Mouse (Mus musculus) gastrocnemius, adult 18-20 months (tissue): Measurements from ENCODE around the gene 6430550D23Rik. TPM values are rescaled to one million over a fixed set of nuclear protein-coding genes. Genes with fewer than 3 reads are reported as not detected.

Source experiments
- total RNA-seq, 2 experiments: library from RNA; stranded (reverse); gene quantifications; 2 replicates each; pipeline ENCODE4 v1.2.3; 2021

6430550D23Rik gene
- total RNA-seq, 2 experiments from 2014 or later = 0.12 to 0.41 TPM

Other genes with a start within 250 kb of the 6430550D23Rik start
- not detected for gene Mmp24, start 232.6 kb downstream of the 6430550D23Rik start, total RNA-seq
- 10 to 100 TPM; 27.8 to 29.5 TPM for gene BC029722, start 188.6 kb downstream of the 6430550D23Rik start, total RNA-seq
- 10 to 100 TPM; 43.4 to 45.4 TPM for gene Eif6, start 181.1 kb downstream of the 6430550D23Rik start, total RNA-seq
- not detected for gene Fam83c, start 173.1 kb downstream of the 6430550D23Rik start, total RNA-seq
- gene Uqcc1, start 77.7 kb downstream of the 6430550D23Rik start, total RNA-seq = 100 to 1,000 TPM; 155 to 182 TPM
- gene Gm15557, start 67.2 kb downstream of the 6430550D23Rik start, total RNA-seq = not detected
- gene Gdf5, start 62.6 kb downstream of the 6430550D23Rik start, total RNA-seq = under 1 TPM in 1 of 2 experiments, not detected in 1; 0.38 TPM
- 1 to 10 TPM; 2.7 TPM for gene Cep250, start 51.5 kb downstream of the 6430550D23Rik start, total RNA-seq
- gene Ergic3, start 68 bp upstream of the 6430550D23Rik start, total RNA-seq = 10 to 100 TPM; 52.9 to 53.0 TPM
- not detected for gene Fer1l4, start 45.0 kb upstream of the 6430550D23Rik start, total RNA-seq
- gene Spag4, start 57.2 kb upstream of the 6430550D23Rik start, total RNA-seq = under 1 TPM; 0.36 to 0.91 TPM
- gene Cpne1, start 104.0 kb upstream of the 6430550D23Rik start, total RNA-seq = 1 to 10 TPM; 7.4 to 9.5 TPM
- gene Rbm12, start 104.0 kb upstream of the 6430550D23Rik start, total RNA-seq = 1 to 10 TPM; 5.5 to 7.0 TPM
- gene Gm28036, start 119.1 kb upstream of the 6430550D23Rik start, total RNA-seq = 1 to 10 TPM; 3.0 to 5.8 TPM
- gene Romo1, start 136.1 kb upstream of the 6430550D23Rik start, total RNA-seq = 100 to 1,000 TPM; 246 to 250 TPM
- gene Nfs1, start 136.2 kb upstream of the 6430550D23Rik start, total RNA-seq = 10 to 100 TPM; 75.7 to 77.7 TPM
- 100 to 1,000 TPM in 1 of 2 experiments, 10 to 100 TPM in 1; 89.8 to 104 TPM for gene Rbm39, start 172.3 kb upstream of the 6430550D23Rik start, total RNA-seq
- gene Phf20, start 188.5 kb upstream of the 6430550D23Rik start, total RNA-seq = 10 to 100 TPM; 30.0 to 32.8 TPM